Mouse (Mus musculus) kidney, embryonic 16.5 days (tissue): Measurements from ENCODE around the gene Abhd12b. TPM values are rescaled to one million over a fixed set of nuclear protein-coding genes. Genes with fewer than 3 reads are reported as not detected.

Source experiments
- ATAC-seq: fragments of 200-750 bp; cut with Nextera tagmentation; 2 replicates; pipeline ENCODE4 v1.8.0; 2017; ENCODE audit warnings: moderate TSS enrichment; ENCODE audit not compliant: low FRiP score, low TSS enrichment
- H3K27ac ChIP-seq: fragments of 300-500 bp; sonication (generic); 2 replicates; pipeline ENCODE4 v1.5.1; 2014; ENCODE audit warnings: low read length
- H3K27me3 ChIP-seq: fragments of 300-500 bp; sonication (generic); 2 replicates; pipeline ENCODE4 v1.6.1; 2014; ENCODE audit warnings: low read length, control low read depth, mixed read lengths; ENCODE audit not compliant: insufficient read depth
- H3K36me3 ChIP-seq: fragments of 300-500 bp; sonication (generic); 2 replicates; pipeline ENCODE4 v1.6.1; 2014; ENCODE audit warnings: low read length, control low read depth, mixed read lengths; ENCODE audit not compliant: insufficient read depth
- H3K4me1 ChIP-seq: fragments of 300-500 bp; sonication (generic); 2 replicates; pipeline ENCODE4 v1.6.1; 2014; ENCODE audit warnings: low read length, control low read depth, mixed read lengths; ENCODE audit not compliant: insufficient read depth
- H3K4me2 ChIP-seq: fragments of 300-500 bp; sonication (generic); replicated peaks from 2 replicates; pipeline ENCODE4 v1.6.1; 2014; ENCODE audit warnings: low read depth, low read length
- H3K4me3 ChIP-seq: fragments of 300-500 bp; sonication (generic); 2 replicates; pipeline ENCODE4 v1.5.1; 2014; ENCODE audit warnings: mild to moderate bottlenecking, low read length
- H3K9ac ChIP-seq: fragments of 300-500 bp; sonication (generic); replicated peaks from 2 replicates; pipeline ENCODE4 v1.6.1; 2014; ENCODE audit warnings: low read length
- H3K9me3 ChIP-seq: fragments of 300-500 bp; sonication (generic); 2 replicates; pipeline ENCODE4 v1.6.1; 2016; ENCODE audit warnings: low read length, control low read depth
- WGBS: fragments of 180-500 bp; shearing (Covaris S2); extraction: QIAGEN DNeasy Blood & Tissue Kit; methylation state at CpG from one replicate; pipeline ENCODE4 v1.1.7; 2014; 5-methylcytosine and 5-hydroxymethylcytosine counted together
- polyA plus RNA-seq: library from polyadenylated mRNA; unstranded; fragments of >200 nt; fragmentation: Nextera tagmentation; extraction: Ambion mirVana; gene quantifications from 2 replicates; pipeline ENCODE4 v1.2.1, GENCODE M21; 2015

Gene Abhd12b
- polyA plus RNA-seq = 0.05 and 0.17 TPM in 2 replicates

GRCm38 (mm10) chr12:70153842-70154241 lies at the start of gene Abhd12b:
Gene Abhd12b (plus strand): TSS chr12:70154142.
- Histone ChIP-seq H3K4me1 (0 out of 2 replicates have a peak, but pooled peaks cover 2% of the 10 kb centered on the region), H3K36me3 (no peaks in the 10 kb centered on the region), H3K27ac (no peak within 1 kb of the TSS), H3K9ac (no peak within 1 kb of the TSS), H3K9me3 (no peaks in the 10 kb centered on the region), H3K4me3 (no peak within 1 kb of the TSS), H3K27me3 (no peaks in the 10 kb centered on the region), H3K4me2 (no peak within 1 kb of the TSS)
- ATAC-seq = no peak
- WGBS = 43% methylated on average over 3 of the region's 3 CpGs

- Histone ChIP-seq H3K27me3 (no peaks in the 10 kb centered on the region), H3K4me1 (peaks cover 37% of the 10 kb centered on the region), H3K36me3 (peaks cover 9% of the 10 kb centered on the region; the same call in 1 of the 2 replicates), H3K27ac (peak overlapping the region; percentile 27; the same call in 1 of the 2 replicates), H3K4me3 (no peak overlapping the region), H3K4me2 (no peak overlapping the region), H3K9ac (no peak overlapping the region; the same call in 1 of the 2 replicates), H3K9me3 (no peaks in the 10 kb centered on the region)
- WGBS = 47% methylated on average over 4 of the region's 4 CpGs
- peak; percentile 75 for ATAC-seq
Observed at GRCm38 (mm10) chr12:70104199-70104598, 49.7 kb upstream of the Abhd12b start.

- Histone ChIP-seq H3K4me2 (no peak overlapping the region), H3K9ac (no peak overlapping the region), H3K4me3 (no peak overlapping the region), H3K27me3 (no peaks in the 10 kb centered on the region), H3K27ac (peak overlapping the region; percentile 72), H3K4me1 (peaks cover 40% of the 10 kb centered on the region), H3K36me3 (peaks cover 9% of the 10 kb centered on the region; the same call in 1 of the 2 replicates), H3K9me3 (no peaks in the 10 kb centered on the region)
- 24% methylated on average over 5 of the region's 5 CpGs for WGBS
- ATAC-seq = peak; percentile 77; the same call in 1 of the 2 replicates
Observed at GRCm38 (mm10) chr12:70104776-70105420, 49.0 kb upstream of the Abhd12b start.

- H3K4me2 ChIP-seq = no peak overlapping the region
- no peak overlapping the region for H3K9ac ChIP-seq
- 67% methylated on average over 6 of the region's 6 CpGs for WGBS
- no peak overlapping the region for H3K4me3 ChIP-seq
- no peaks in the 10 kb centered on the region for H3K27me3 ChIP-seq
- H3K9me3 ChIP-seq = no peaks in the 10 kb centered on the region
- H3K27ac ChIP-seq = no peak overlapping the region
- peaks cover 5% of the 10 kb centered on the region; the same call in 1 of the 2 replicates for H3K36me3 ChIP-seq
- peaks cover 49% of the 10 kb centered on the region for H3K4me1 ChIP-seq
- ATAC-seq = no peak
Observed at GRCm38 (mm10) chr12:70105885-70106284, 48.1 kb upstream of the Abhd12b start.

- H3K4me3 ChIP-seq = no peak overlapping the region
- peaks cover 2% of the 10 kb centered on the region; the same call in 1 of the 2 replicates for H3K36me3 ChIP-seq
- H3K27me3 ChIP-seq = no peaks in the 10 kb centered on the region
- no peak for ATAC-seq
- 42% methylated on average over 9 of the region's 9 CpGs for WGBS
- no peak overlapping the region for H3K9ac ChIP-seq
- peak overlapping the region; percentile 14 for H3K27ac ChIP-seq
- H3K4me1 ChIP-seq = peaks cover 49% of the 10 kb centered on the region
- no peaks in the 10 kb centered on the region for H3K9me3 ChIP-seq
- H3K4me2 ChIP-seq = no peak overlapping the region
Observed at GRCm38 (mm10) chr12:70106508-70106907, 47.4 kb upstream of the Abhd12b start.

GRCm38 (mm10) chr12:70108104-70108503 lies 45.8 kb upstream of the Abhd12b start:
- WGBS = 49% methylated on average over 2 of the region's 2 CpGs
- H3K9ac ChIP-seq = no peak overlapping the region
- H3K36me3 ChIP-seq = no peaks in the 10 kb centered on the region
- H3K4me3 ChIP-seq = no peak overlapping the region
- H3K4me1 ChIP-seq = peaks cover 55% of the 10 kb centered on the region
- no peak overlapping the region for H3K4me2 ChIP-seq
- no peaks in the 10 kb centered on the region for H3K9me3 ChIP-seq
- no peak overlapping the region for H3K27ac ChIP-seq
- H3K27me3 ChIP-seq = no peaks in the 10 kb centered on the region
- no peak for ATAC-seq

GRCm38 (mm10) chr12:70109921-70110320 lies 44.0 kb upstream of the Abhd12b start:
- ATAC-seq = no peak
- Histone ChIP-seq H3K36me3 (no peaks in the 10 kb centered on the region), H3K9ac (peak overlapping the region; percentile 93; the same call in 1 of the 2 replicates), H3K9me3 (no peaks in the 10 kb centered on the region), H3K4me2 (peak overlapping the region; percentile 82), H3K27me3 (no peaks in the 10 kb centered on the region), H3K4me1 (peaks cover 47% of the 10 kb centered on the region), H3K4me3 (peak overlapping the region; percentile 86), H3K27ac (no peak overlapping the region)
- WGBS = 46% methylated on average over 6 of the region's 6 CpGs

- WGBS = 8% methylated on average over 23 of the region's 23 CpGs
- peak overlapping the region; percentile 93 for H3K9ac ChIP-seq
- peaks cover 40% of the 10 kb centered on the region for H3K4me1 ChIP-seq
- peak overlapping the region; percentile 82 for H3K4me2 ChIP-seq
- H3K9me3 ChIP-seq = no peaks in the 10 kb centered on the region
- H3K36me3 ChIP-seq = no peaks in the 10 kb centered on the region
- no peak for ATAC-seq
- H3K27ac ChIP-seq = peak overlapping the region; percentile 85; the same call in 1 of the 2 replicates
- peak overlapping the region; percentile 86 for H3K4me3 ChIP-seq
- no peaks in the 10 kb centered on the region for H3K27me3 ChIP-seq
Observed at GRCm38 (mm10) chr12:70110375-70111116, 43.4 kb upstream of the Abhd12b start.

- H3K9me3 ChIP-seq = no peaks in the 10 kb centered on the region
- peak overlapping the region; percentile 85 for H3K27ac ChIP-seq
- H3K9ac ChIP-seq = peak overlapping the region; percentile 93
- ATAC-seq = peak; percentile 76
- WGBS = under 1% methylated on average over 16 of the region's 16 CpGs
- H3K4me3 ChIP-seq = peak overlapping the region; percentile 86
- H3K36me3 ChIP-seq = no peaks in the 10 kb centered on the region
- H3K27me3 ChIP-seq = no peaks in the 10 kb centered on the region
- H3K4me2 ChIP-seq = peak overlapping the region; percentile 82
- peaks cover 36% of the 10 kb centered on the region for H3K4me1 ChIP-seq
Observed at GRCm38 (mm10) chr12:70111117-70111366, 42.9 kb upstream of the Abhd12b start.
